Mouse (Mus musculus): ENCODE measurements around the gene Lsm3.

The Lsm3 gene

DNA sequence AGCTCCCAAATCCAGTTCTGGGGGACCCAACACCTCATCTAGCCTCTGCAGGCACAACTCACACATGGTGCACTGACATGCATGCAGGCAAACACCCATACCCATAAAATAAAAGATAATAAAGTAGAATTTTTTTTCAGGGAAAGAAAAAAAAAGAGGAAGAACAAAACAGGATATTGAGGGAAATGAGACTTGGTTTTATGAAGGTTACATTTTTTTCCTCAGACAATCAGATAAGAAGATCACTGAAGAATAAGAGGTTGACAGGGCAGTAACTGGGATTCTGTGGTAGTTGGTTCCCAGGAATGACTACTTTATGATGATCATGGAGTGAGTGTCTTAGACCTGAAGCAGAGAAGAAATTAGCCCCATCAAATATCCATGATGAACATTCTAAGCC lies 1.6 kb upstream of the Lsm3 start:
- DNase-seq: no peak

DNA sequence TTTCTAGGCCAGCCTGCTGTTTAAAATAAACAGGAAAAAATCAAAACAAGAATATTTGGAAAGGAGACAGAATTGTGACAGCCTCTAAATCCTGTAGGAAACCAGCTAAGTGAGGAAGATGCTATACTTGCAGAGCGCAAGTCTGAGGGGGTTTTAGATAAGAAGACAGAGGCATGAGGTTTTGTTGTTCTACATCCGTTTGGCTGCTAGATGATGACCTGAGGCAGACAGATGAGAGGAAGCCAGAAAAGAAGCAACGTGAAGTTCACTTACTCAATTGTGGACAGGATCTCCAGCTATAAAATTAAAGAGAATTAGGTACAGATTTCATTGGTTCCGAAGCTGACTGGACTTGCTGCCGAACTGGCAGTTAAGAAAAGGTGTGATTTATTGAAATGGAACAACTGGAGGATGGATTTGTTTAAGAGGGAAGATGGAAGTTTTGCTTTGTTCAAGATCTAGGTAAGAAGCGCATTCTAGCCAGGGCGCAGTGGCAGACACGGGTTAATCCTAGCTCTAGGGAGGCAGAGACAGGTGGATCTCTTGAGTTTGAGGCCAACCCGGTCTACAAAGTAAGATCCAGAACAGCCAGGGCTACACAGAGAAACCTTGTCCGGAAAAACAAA lies 878 bp upstream of the Lsm3 start:
- DNase-seq: peak; percentile 6

DNA sequence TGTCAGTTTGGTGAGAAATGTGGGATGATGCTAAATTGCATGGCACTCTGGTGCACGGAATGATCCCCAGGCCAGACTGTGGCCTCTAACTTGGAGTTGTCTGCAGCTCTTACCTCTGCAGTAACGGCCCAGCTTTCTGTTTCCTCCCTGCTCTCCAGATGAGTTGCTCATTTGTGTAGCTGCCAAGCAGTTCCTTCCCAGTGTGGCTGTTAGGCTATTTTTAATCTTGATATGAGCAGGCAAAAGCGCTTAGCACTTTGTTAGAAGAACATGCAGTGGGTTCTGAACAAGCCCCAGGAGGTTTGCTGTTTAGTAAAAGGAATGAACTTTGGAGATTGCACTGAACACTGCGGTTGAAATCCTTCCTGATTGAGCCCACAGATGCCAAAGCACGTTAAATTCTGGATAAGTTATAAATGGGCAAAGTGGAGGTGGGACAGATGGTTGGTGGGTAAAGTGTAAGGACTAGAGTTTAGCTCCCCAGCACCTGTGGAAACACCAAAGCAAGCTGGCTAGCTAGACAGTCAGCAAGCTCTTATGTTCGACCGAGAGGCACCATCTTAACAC lies 2.8 kb downstream of the Lsm3 start:
- DNase-seq: no peak

DNA sequence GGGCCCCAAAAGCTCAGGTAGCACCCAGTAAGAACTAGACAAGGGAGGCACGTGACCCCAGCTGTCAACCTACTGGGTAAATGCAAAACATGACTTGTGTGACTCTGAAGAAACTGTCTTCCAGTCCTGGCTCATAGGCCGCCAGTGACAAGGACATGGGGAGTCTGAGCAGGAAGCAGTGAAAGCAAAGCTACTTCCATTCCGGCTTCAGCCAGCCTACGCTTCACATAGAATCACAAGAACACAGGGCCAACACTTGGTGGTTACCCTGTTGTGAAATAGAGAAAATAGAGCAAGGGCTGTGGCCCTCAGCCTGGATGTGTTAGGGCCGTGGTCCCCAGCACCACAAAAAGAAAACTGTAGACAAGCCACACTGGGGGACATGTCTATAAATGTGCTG lies 7.1 kb downstream of the Lsm3 start:
- DNase-seq: no peak

DNA sequence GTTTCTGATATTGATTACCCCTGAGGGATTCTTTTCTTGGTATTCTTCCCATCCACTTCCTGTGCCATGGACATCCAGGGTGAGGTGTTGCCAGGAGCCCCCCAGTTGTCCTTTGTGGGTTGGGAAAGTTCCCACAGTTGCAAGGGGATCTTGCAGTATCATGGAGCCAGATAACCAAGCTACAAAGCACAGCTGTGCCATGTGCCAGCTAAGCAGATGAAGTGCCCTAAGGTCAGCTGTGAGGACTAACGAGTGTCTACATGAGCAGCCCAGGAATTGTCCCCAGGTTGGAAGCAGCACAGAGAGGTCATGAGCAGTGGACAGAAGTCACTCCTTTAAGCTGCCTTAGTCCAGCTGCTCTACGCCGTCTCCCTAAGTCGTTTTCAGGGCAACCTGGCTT lies 9.8 kb downstream of the Lsm3 start:
- no peak for DNase-seq

DNA sequence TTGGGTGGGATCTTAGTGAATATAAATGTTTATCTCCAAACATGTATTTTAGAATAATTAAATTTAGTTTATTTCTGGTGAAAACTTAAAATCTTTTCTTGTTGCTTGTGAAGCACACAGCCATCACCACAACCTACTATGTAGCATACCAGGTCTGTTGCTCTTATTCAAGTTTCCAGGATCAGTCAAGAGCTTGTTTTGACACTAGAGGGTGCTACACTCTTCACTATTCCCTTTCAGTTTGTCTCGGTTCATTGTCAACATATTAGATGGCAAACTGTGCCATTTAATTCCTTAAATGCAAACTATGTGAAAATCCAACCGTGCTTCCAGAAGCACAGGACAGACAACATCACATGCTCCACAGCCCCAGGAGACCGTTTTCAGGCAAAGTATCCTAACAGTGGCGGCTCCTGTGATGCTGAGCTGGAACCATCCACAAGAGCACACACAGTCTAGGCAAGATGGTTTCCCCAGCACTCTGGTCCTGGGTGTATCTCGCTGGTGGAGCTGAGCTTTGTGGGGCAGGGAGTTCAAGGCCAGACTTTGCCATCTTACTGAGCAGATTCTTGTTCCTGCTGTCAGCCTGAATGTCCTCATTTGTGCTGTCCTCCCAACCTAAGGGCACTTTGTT lies 11.6 kb downstream of the Lsm3 start:
- peak; percentile 67 for DNase-seq

DNA sequence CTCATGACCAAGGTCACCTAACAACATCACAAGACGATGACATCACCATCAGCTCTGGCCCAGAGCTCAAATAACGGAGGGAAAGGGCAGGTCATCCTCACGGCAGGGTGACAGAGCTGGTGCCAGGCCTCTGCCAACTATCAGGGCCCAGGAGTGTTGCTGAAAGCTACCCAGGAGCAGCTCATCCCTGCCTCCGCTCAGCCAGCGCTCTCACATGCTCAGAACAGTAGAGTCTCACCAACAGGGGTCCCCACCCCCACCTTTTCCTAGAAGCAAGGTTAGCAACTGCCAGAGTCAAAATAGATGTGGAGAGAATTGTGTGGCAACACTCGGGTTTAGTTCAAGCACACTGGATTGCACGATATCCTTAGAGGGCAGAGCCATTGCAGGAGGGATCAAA lies 12.5 kb downstream of the Lsm3 start:
- no peak for DNase-seq

DNA sequence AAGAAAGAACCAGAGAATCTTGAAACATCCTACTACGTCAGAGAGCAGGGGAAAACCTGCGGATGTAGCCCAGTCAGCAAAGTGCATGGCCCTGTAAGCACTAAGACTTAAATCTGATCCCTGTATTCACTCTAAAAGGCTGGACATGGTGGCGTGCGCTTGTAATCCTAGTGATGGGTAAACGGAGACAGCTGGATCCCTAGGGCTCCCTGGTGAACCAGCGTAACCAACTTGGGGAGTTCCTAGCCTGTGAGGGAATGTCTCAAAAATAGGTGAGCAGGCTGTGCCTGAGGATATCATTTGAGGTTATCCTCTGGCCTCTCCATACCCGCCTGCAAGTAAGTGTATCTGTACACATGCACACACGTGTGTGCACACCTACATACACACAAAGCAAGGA lies 14.9 kb downstream of the Lsm3 start:
- DNase-seq: no peak

DNA sequence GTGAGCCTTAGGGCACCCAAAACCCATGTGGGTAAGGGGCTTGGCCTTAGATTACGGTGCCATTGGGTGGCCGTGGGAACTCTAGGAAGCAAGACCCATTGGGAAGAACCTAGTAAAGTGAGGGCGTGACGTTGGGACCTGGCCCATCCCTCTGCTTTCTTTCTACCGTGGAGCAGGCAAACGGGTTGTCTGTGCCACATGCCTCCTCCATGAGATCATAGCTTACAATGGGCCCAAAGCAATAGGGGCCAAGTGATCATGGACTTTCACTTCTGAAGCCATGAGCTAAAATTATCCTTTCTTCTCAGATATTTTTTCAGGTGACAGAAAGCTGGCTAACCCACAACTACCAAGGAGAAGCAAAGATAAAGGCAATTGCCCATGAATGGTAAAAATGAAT lies 15.5 kb downstream of the Lsm3 start:
- peak; percentile 20 for DNase-seq

DNA sequence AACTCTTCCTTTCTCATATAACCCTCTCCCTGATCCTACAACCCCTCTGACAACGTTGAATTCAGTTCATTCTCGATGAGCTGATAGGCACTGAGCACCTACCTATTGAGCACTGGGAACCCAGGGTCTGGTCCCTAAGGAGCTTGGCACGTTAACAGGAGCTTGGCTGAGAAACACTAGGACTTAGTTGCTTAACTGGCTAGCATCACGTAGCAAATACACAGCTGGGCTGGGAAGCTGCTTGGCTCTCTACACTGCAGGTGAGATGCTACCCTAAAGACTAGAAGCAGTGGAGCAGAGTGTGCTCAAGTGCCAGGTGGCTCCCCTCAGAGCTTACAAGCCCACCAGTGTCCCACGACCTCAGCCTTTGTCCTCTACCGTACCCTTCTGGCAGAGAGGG lies 16.9 kb downstream of the Lsm3 start:
- no peak for DNase-seq

DNA sequence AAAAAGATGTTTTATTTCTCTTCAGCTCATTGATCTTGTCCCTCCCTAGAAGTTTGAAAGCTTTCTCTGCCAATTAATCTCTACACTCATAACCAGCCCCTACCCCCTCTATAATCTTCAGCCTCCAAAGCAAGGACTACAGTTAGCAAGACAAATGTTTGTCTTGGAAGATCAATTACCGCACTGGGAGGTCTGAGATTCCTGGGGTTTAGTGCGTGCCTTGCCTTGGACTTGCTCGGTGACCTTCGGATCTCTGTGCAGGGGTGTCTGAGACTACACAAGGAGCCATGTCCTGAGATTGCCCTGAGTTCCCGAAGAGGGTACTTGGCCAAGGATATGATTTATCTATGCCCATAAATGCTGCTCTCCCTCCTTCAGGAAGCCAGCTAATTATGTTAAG lies 17.6 kb downstream of the Lsm3 start:
- no peak for DNase-seq

DNA sequence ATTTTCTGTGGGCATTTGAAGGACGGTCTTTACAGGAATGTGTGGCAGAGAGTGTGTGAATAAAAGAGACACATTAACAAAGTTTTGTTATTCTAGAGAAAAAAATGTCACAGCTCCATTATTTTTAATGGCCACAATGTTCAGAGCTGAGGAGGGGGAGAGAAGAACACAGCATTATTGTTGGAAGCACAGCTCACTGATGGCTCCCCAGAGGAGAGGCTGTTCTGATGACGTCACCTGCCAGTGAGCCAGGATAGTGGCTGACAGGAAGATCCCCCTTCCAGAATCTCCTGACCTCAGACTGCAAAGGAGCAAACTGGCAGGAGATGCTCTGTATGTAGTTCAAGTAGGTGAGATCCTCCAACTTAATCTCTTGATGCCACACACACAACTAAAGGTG lies 18.0 kb downstream of the Lsm3 start:
- DNase-seq: no peak

DNA sequence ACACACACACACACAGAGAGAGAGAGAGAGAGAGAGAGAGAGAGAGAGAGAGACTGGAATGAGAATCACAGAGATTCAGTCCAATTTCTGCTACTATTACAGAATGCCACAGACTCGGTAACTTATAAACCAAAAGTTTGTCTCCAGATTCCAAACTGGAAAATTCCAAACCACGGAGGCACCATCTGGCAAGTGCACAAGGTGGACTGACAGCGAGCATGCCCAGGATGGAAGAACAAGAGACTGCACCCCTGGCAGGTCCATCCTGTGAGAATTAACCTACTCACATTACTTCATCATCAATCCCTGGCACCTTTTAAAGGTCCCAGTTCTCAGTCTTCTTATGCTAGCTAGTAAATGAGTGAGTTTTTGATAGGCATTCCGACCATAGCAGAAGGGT lies 18.5 kb downstream of the Lsm3 start:
- no peak for DNase-seq

DNA sequence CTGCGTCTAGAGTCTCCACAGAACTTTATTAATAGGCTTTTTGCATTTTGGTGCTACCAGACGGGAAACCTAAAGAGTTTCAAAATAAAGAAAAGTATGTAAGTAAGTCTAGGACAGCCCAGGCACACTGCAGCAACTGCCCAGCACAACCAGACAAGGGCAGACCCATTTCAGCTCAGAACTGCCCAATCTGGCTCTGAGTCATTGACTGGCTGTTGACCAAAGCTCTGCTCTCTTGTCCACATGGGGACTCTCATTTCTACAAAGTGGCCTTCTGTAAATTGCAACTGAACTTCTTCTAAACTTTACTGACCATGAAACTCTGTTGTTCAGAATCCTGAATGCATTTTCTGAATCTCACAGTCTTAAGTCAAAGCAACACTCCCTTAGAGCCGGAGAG lies 19.5 kb downstream of the Lsm3 start:
- DNase-seq: no peak

DNA sequence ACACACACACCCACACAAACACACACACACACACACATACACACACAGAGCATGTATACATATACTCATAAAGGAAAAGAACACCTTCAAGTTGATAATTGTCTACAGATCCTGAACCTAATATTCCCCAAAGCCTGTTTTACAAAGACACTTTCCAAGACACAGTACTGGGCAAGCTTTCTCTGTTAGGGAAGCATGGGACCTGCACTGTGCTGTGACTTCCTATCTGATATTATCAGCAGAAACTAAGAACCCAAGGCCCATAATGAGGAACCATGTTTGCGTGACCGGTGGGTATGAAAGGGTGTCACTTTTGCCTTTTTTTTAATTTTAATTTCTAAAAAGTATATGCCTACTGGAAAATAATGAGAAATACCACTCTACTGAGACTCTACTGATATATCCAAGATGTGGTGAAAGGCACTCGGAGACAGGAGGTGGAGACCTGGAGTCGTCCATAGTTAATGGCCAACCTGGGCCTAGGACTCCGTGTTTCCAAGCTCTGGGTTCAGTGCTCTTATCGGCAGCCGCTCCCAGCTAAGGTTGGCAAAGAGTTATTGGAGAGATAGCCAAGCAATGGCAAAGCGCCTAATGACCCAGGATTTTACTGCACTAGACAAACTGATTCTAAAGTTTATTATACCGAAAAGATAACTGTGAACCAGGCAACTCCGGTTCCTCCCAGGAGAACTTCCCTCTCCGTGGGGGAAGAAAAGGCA lies 20.5 kb downstream of the Lsm3 start:
- DNase-seq: no peak

DNA sequence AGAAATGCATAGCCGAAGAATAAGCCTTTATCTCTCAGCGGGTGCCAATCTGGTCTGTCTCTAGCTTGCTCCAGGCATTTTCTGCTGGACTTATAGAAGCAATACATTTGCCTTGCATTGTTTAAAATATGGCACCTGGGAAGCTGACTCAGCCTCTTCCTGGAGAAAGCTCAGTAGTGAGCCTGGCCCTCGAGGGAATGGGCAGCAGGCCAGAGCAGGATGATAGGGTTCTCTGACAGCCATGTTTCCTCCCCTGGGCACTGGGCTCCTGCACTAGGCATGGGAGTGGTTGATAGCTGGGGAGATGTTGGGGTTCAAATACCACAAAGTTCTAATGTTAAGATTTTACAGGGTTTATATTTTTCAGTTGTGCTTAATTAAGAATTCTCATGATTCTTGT lies 25.5 kb downstream of the Lsm3 start:
- no peak for DNase-seq

DNA sequence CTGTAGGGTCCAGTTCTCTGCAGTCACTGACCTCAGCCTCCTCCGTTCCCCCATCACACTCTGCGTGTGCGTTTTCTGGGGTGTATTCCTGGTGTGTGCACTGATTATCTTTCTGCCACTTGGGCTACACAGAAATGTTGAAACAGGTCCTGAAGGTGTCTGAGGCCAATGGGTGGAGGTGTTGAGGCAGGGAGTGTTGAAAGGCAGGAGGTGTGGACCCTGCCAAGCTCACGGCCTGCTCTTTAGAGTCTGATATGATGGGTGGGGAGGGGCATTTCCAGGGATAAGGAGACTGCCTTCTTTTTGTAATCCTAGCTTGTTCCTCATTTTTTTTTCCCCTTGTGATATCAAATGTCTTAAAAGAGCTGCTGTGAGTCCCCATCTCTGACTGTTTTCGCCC lies 27.3 kb downstream of the Lsm3 start:
- DNase-seq: no peak

DNA sequence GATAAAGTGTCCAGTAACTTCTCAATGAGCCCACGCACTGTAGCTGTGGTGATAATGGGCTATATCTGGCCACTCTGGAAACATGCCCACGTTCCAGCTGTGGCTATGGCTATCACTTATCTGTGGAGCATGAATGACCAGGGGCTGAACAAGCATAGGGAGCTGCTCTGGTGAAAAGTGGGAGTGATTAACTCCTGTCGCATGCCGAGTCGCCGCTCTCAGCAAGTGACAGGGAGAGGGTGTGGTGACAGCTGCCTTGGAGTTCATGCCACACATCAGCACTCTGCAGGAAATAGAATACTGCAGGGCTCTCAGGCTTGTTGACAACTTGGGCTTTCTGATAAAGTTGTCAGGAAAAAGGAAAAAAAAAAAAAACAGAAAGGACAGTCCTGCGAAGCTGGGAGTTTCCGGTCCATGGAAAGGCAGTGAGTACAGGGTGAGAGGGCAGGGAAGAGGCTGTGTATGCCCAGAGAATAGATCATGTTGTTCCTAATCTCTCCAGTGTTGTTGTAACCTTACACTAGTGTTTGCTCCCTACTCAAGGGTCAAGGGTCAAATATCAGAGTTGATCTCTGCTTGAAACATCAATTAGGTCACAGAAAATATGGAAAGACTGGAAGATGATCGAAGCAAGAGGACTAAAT lies 30.6 kb downstream of the Lsm3 start:
- peak; percentile 48 for DNase-seq

DNA sequence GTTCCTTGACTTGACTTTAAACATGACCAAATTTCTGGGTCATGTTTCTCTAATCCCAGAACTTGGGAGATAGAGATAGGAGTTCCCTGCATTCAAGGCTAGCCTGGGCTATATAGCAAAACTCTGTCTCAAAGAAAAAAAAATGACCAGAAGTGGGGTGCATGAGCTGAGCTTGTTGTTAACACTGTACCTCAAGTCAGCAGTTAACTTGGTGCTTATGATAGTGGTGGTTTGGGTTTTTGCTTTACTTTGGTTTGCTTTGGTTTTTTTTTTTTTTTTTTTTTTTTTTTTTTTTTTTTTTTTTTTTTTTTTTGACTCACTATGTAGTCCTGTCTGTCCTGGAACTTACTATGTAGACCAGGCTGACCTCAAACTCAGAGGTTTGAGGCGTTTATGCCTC lies 31.6 kb downstream of the Lsm3 start:
- no peak for DNase-seq

DNA sequence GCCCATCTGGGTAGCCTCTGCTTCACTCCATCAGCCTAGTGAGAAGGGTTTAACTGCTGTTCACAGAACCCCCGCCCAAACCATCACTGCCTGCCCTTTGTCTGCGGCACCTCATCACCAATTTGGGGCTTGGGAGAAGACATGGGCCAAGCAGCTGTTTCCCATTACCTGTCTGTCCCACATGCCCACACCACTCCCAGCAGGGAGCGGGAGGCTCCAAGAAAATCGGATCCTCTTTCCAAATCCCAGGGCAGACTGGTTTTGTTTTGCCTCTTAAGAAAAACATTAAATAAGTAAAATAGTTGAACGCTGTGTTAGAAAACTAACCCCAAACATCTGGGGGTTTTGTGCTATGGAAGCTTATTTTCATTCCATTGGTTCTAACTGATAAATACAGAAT lies 33.9 kb downstream of the Lsm3 start:
- peak; percentile 75 for DNase-seq

DNA sequence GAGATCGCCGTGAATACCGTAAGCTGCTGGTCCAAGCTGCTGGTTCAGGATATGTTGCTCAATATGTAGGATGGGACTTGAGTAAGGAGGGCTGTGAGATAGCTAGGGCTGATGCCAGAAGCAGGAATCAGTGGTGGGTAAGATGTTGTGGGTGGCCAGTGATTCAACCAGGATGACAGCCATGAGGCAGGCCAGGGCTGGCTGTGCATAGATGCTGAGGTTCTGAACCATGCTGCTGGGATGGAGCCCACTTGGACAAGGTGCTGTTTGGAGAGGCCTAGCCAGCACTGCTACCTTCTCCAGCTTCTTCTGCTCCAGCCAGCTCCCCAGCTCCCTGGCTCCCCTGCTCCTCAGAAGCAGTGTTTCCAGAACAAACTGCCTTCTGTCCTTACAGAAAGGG lies 35.9 kb downstream of the Lsm3 start:
- no peak for DNase-seq

DNA sequence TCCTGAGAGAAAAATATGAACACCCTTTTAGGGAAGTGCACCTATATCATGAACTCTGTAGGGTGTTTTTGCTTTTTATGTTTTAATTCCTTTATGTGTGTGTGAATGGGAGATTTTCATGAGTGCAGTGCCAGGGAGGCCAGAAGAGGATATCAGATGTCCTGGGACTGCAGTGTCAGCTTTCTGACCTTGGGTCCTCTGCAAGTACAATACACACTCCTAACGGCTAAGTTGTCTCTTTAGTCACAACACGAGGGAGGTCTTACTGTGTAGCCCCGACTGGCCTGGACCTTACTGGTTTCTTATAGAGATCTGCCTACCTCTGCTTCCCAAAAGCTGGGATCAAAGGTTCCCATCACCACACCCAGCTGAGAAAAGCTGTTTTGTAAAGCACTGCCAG lies 37.0 kb downstream of the Lsm3 start:
- no peak for DNase-seq

DNA sequence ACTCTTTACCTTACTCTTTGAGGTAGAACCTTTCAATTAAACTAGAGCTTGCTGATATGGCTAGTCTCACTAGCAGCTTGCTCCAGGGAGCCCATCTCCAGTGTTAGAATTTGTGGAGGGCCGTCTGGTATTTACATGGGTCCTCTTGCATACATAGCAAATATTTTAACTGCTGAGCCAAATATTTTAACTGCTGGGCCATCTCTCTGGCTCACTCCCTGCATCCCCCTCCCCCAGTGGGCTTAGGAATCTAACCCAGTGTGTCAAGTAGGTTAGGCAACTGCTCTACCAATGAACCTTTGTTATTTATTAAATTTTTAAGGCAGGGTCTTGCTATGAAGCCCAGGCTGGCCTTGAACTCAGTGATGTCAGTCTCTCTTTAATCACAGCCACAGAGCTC lies 42.8 kb downstream of the Lsm3 start:
- DNase-seq: no peak

DNA sequence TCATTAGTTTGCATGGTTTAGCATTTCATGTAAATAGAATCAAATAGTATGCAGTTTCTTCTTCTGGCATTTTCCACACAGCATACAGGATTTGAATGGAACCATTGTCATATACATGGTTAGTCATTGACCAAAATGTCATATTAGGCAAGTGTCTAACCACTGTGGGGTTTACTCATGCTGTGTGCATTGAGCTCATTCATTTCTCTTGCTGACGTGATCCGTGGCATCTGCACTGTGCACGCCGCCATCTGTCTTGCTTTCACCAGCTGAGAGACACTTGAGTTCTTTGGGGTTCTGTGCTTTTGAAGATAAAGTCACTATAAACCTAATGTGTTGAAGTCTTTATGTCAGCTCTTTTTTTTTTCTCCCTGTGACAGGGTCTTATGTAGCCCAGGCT lies 43.6 kb downstream of the Lsm3 start:
- no peak for DNase-seq
